Mouse (Mus musculus): ENCODE measurements around the gene Zfp994. TPM values are rescaled to one million over a fixed set of nuclear protein-coding genes. Genes with fewer than 3 reads are reported as not detected.

Gene Zfp994
- total RNA-seq (2023), result 1.2 and 1.9 TPM in 2 replicates

DNA sequence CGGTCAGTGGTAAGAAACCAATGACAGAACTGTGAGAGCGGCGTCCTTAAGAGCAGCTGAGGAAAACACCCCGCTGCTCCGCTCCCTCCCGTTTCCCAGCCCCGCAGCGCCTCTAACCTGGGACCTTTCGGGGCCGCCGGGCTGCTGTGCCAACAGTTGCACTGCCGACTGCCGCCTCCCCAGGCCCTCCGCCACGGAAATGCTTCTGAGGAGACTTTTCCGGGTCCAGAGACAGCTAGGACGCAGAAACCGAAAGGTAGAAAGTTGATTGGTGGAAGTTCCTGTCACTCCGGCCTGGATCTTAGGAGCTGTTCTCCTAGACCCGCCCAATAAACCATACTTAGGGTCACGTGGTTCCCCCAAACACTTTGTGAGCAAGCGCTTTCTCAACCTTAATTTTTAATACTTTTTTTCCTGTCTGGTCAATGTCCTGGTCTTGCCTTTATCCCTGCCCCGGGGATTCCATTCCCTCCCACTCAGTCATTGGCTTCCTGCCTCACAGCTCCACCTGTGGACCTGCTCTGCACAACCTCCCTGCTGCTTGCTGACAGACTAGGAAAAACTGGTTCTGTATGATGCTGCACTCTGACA lies at the start of gene Zfp994:
Gene Zfp994, minus strand, starts transcription at position 195 of the 591 bp plus-strand sequence.

DNA sequence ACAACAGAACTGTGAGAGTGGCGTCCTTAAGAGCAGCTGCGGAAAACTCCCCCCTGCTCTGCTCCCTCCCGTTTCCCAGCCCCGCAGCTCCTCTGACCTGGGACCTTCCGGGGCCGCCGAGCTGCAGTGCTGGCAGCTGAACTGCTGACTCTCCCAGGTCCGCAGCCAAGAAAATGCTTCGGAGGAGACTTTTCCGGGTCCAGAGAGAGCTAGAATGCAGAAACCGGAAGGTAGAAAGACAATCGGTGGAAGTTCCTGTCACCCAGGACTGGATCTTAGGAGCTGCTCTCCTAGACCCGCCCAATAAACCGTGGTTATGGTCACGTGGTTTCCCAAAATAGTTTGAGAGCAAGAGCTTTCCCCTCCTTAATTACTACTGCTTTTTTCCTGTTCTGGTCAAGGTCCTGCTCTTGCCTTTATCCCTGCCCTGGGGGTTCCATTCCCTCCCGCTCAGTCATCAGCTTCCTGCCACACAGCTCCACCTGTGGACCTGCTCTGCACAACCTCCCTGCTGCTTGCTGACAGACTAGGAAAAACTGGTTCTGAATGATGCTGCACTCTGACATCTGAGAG lies 59.6 kb downstream of the Zfp994 start, which contains the start of gene Zfp947:
Gene Zfp947, minus strand, starts transcription at position 469 of the 573 bp plus-strand sequence.

Other genes with a start within 250 kb of the Zfp994 start
- 0.36 and 0.47 TPM in 2 replicates for gene Zfp947, start 59.4 kb downstream of the Zfp994 start, total RNA-seq (2023)
- gene CT030661.1, start 89.2 kb upstream of the Zfp994 start, total RNA-seq (2023), result 6.5 and 6.9 TPM in 2 replicates
- 12.4 and 12.8 TPM in 2 replicates for gene Zfp944, start 135.8 kb upstream of the Zfp994 start, total RNA-seq (2023)
- gene Zfp758, start 135.8 kb upstream of the Zfp994 start, total RNA-seq (2023), result 7.5 and 8.0 TPM in 2 replicates
- gene Zfp946, start 198.6 kb upstream of the Zfp994 start, total RNA-seq (2023), result 1.1 and 1.2 TPM in 2 replicates

Data from neutrophil, adult 65 days (primary cell).